Mouse (Mus musculus) ES-Bruce4 (cell line): ENCODE measurements at regions not wholly inside any gene's neighbourhood (a gene's known extent, or its start where the extent isn't known, plus 50 kb on each side); places are given as distances from the start of the nearest gene placed in this dataset.

Experiments used
- CTCF ChIP-seq: IDR thresholded peaks from one replicate; pipeline ENCODE4 v1.8.1; 2011; ENCODE audit warnings: low read depth, low read length
- EP300 ChIP-seq: IDR thresholded peaks from 2 replicates; pipeline ENCODE4 v1.6.1; 2011; ENCODE audit warnings: low read depth, low read length; ENCODE audit not compliant: insufficient read depth

DNA sequence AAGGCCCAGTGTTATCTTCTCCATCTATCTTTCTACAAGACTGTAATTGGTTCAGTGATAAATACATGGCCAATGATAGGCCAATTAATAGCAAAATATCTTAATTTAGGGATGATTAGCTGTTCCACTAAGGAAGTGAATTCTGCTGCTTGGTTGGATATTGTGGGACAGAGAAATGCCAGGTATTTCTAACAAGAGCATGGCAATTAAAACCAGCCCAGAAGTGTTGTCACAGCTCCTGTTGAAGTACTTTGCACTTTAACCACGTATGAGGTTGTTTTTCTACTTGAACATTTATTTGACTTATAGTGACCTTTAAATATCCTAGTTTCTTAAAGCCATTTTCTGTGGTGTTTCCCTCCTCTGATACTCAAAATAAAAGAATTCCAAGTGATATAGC lies 65.7 kb upstream of the Acsl4 start:
- TF ChIP-seq CTCF, result no peak
- TF ChIP-seq EP300, result no peak
